Mouse (Mus musculus) midbrain, embryonic 14.5 days (tissue): ENCODE data around the gene Cwc22. TPM values are rescaled to one million over a fixed set of nuclear protein-coding genes. Genes with fewer than 3 reads are reported as not detected.

ENCODE experiments used
- ATAC-seq: fragments of 200-750 bp; cut with Nextera tagmentation; 2 replicates; pipeline ENCODE4 v1.8.0; 2017; ENCODE audit warnings: moderate number of reproducible peaks, moderate library complexity; ENCODE audit not compliant: low FRiP score, low TSS enrichment
- DNase-seq: peaks from one replicate; pipeline ENCODE4 v3.0.0-alpha.2; 2015
- H3K27ac ChIP-seq: fragments of 300-500 bp; sonication (generic); replicated peaks from 2 replicates; pipeline ENCODE4 v1.5.1; 2014; ENCODE audit warnings: mild to moderate bottlenecking, low read depth, low read length, moderate library complexity
- H3K27me3 ChIP-seq: fragments of 300-500 bp; sonication (generic); 2 replicates; pipeline ENCODE4 v1.6.1; 2014; ENCODE audit warnings: low read length, control low read depth, mixed read lengths; ENCODE audit not compliant: control insufficient read depth, insufficient read depth
- H3K36me3 ChIP-seq: fragments of 300-500 bp; sonication (generic); 2 replicates; pipeline ENCODE4 v1.6.1; 2014; ENCODE audit warnings: low read length, control low read depth; ENCODE audit not compliant: control insufficient read depth, insufficient read depth
- H3K4me1 ChIP-seq: fragments of 300-500 bp; sonication (generic); 2 replicates; pipeline ENCODE4 v1.6.1; 2014; ENCODE audit warnings: mild to moderate bottlenecking, antibody characterized with exemption, low read length, control low read depth; ENCODE audit not compliant: control insufficient read depth, insufficient read depth
- H3K4me2 ChIP-seq: fragments of 300-500 bp; sonication (generic); 2 replicates; pipeline ENCODE4 v1.6.1; 2014; ENCODE audit warnings: mild to moderate bottlenecking, low read length, moderate library complexity
- H3K4me3 ChIP-seq: fragments of 300-500 bp; sonication (generic); replicated peaks from 2 replicates; pipeline ENCODE4 v1.5.1; 2014; ENCODE audit warnings: low read depth, low read length
- H3K9ac ChIP-seq: fragments of 300-500 bp; sonication (generic); replicated peaks from 2 replicates; pipeline ENCODE4 v1.6.1; 2014; ENCODE audit warnings: mild to moderate bottlenecking, low read length, moderate library complexity
- H3K9me3 ChIP-seq: fragments of 300-500 bp; sonication (generic); 2 replicates; pipeline ENCODE4 v1.6.1; 2016; ENCODE audit warnings: low read length, control low read depth, mixed read lengths; ENCODE audit not compliant: control insufficient read depth
- WGBS: fragments of 180-500 bp; shearing (Covaris S2); extraction: QIAGEN DNeasy Blood & Tissue Kit; methylation state at CpG from one replicate; pipeline ENCODE4 v1.1.7; 2014; 5-methylcytosine and 5-hydroxymethylcytosine counted together
- polyA plus RNA-seq: library from polyadenylated mRNA; unstranded; fragments of >200 nt; fragmentation: Nextera tagmentation; extraction: Ambion mirVana; gene quantifications from 2 replicates; pipeline ENCODE4 v1.2.1, GENCODE M21; 2014

Gene Cwc22
- polyA plus RNA-seq, 1 experiment from 2014 or later = 26.6 TPM

- Histone ChIP-seq H3K27ac (no peak overlapping the region), H3K9ac (no peak overlapping the region), H3K36me3 (no peaks in the 10 kb centered on the region), H3K4me3 (no peak overlapping the region), H3K9me3 (no peaks in the 10 kb centered on the region), H3K4me2 (no peak overlapping the region), H3K27me3 (no peaks in the 10 kb centered on the region), H3K4me1 (no peaks in the 10 kb centered on the region)
- 85% methylated on average over 15 of the region's 15 CpGs for WGBS
- ATAC-seq (no peak), DNase-seq (no peak)
These were observed 82.7 kb downstream of the Cwc22 start for GRCm38 (mm10) chr2:77863522-77863921.

DNA sequence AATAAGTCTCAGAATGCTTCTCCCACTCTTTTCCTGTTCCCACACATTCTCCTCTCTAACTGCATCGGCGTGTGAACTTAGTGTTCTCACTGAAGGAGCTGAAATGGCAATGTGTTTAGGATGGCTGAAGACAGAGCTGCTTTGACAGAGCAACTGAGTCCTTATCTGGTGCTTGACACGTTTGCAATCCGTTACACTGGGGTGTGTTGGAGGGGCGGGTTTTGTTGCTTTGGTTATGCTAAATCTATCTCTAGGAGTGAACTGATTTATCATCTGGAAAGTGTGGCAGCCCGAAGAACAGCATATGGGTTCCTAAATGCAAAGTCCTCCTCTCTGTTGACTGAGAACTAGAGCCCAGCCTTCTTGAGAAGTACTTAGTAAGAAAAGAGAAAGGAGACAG lies 104.7 kb downstream of the Cwc22 start:
- Histone ChIP-seq H3K4me3 (no peak overlapping the region), H3K9me3 (no peaks in the 10 kb centered on the region), H3K4me1 (no peaks in the 10 kb centered on the region), H3K27me3 (no peaks in the 10 kb centered on the region), H3K27ac (no peak overlapping the region), H3K36me3 (no peaks in the 10 kb centered on the region), H3K4me2 (no peak overlapping the region), H3K9ac (no peak overlapping the region)
- 75% methylated on average over 6 of the region's 6 CpGs for WGBS
- DNase-seq = no peak
- ATAC-seq = no peak

DNA sequence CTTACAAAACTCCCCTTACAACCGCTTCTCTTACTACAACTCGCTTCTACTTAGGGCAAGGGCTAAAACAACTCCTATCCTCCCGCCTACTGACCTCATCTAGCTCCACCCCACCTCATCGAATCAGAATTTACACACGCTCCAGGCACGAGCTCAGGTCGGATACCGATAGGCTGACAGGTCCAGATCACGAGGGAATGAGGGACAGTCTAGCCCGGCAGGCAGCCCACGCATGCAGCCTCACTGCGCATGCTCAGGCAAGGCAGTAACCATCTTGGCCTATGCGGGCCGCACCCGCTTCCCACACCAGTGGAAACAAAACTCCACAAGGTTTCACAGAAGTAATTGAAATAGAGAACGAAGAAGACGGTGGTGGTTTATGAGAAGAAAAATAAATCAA lies 106.6 kb downstream of the Cwc22 start:
- Histone ChIP-seq H3K9ac (no peak overlapping the region), H3K9me3 (no peaks in the 10 kb centered on the region), H3K4me1 (no peaks in the 10 kb centered on the region), H3K27ac (no peak overlapping the region), H3K4me2 (no peak overlapping the region), H3K4me3 (no peak overlapping the region), H3K27me3 (no peaks in the 10 kb centered on the region), H3K36me3 (no peaks in the 10 kb centered on the region)
- ATAC-seq (no peak), DNase-seq (no peak)
- WGBS = 92% methylated on average over 17 of the region's 17 CpGs

GRCm38 (mm10) chr2:77838688-77839087 lies 107.5 kb downstream of the Cwc22 start:
- Histone ChIP-seq H3K9ac (no peak overlapping the region), H3K4me3 (no peak overlapping the region), H3K36me3 (no peaks in the 10 kb centered on the region), H3K27ac (no peak overlapping the region), H3K9me3 (no peaks in the 10 kb centered on the region), H3K4me1 (no peaks in the 10 kb centered on the region), H3K27me3 (no peaks in the 10 kb centered on the region), H3K4me2 (no peak overlapping the region)
- 87% methylated on average over 1 of the region's 1 CpGs for WGBS
- DNase-seq (no peak), ATAC-seq (no peak)

DNA sequence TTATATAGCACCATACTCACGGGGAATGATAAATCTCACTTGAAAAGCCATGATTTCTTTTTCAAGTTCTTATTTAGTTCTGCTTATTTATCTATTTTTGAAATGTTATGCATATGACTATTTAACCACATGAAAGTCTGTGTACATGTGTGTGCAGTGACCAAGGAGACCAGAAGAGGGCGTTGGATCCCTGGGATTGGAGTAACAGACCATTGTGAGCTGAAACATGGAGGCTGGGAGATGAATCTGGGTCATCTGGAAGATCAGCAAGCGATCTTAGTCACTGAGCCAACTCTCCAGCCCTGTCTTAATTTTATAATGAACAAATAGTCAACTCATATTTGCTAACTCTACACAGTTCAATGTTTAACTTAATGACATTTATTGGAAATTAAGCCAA lies 110.4 kb downstream of the Cwc22 start:
- H3K27me3 ChIP-seq = no peaks in the 10 kb centered on the region
- H3K9me3 ChIP-seq = no peaks in the 10 kb centered on the region
- no peak overlapping the region for H3K27ac ChIP-seq
- no peaks in the 10 kb centered on the region for H3K36me3 ChIP-seq
- no peaks in the 10 kb centered on the region for H3K4me1 ChIP-seq
- no peak overlapping the region for H3K9ac ChIP-seq
- no peak overlapping the region for H3K4me3 ChIP-seq
- H3K4me2 ChIP-seq = no peak overlapping the region
- ATAC-seq = no peak
- whole genome bisulfite sequencing = 59% methylated on average over 3 of the region's 3 CpGs
- DNase-seq = no peak

Other genes with a start within 250 kb of the Cwc22 start
- 9.6 and 10.9 TPM in 2 replicates for gene Zfp385b, start 126.7 kb downstream of the Cwc22 start, polyA plus RNA-seq